Mouse (Mus musculus) embryonic stem cell, embryonic (primary cell): ENCODE data around the gene Tsga10.

Experiments
- CTCF ChIA-PET, 4 experiments: fragments of 300-600 bp in 2 of 4; fragments of 350-600 bp in 2 of 4; sonication (Branson Sonifier 250); formaldehyde crosslinking; loops; one replicate each; lab custom pipeline; 2022; ENCODE audit warnings: inconsistent platforms in 2 of 4; lab: Charles Lee
- POLR2A ChIA-PET, 4 experiments: fragments of 300-600 bp in 2 of 4; fragments of 350-600 bp in 2 of 4; sonication (Branson Sonifier 250); formaldehyde crosslinking; loops; one replicate each; lab custom pipeline; 2022; ENCODE audit warnings: antibody characterized with exemption in 4 of 4, inconsistent platforms in 1 of 4; lab: Charles Lee

Tsga10 gene

GRCm38 (mm10) chr1:37869362-37869761 lies 3.1 kb upstream of the Tsga10 start:
- ChIA-PET POLR2A (interaction anchor here in 2 of 4 experiments (1.4 to 3.9 kb wide), 2 partner anchors 15 to 21 kb away, joined by 4 to 18 read pairs; partner anchors contain the start of genes Mitd1 (in 1 of the 2) and Mrpl30 (in 1 of the 2)), CTCF (no interaction called here)

GRCm38 (mm10) chr1:37868640-37869039 lies 2.4 kb upstream of the Tsga10 start:
- POLR2A ChIA-PET: interaction anchor here in 1 of 4 experiments (0.6 to 1.0 kb wide), 2 partner anchors 33 to 145 kb away, joined by 3 to 4 read pairs; no protein-coding TSS in a partner anchor
- CTCF ChIA-PET: interaction anchor here in 1 of 4 experiments (0.5 kb wide), 1 partner anchor 112 kb away, joined by 3 read pairs; no protein-coding TSS in a partner anchor

GRCm38 (mm10) chr1:37867684-37868322 lies 1.6 kb upstream of the Tsga10 start:
- ChIA-PET CTCF (interaction anchor here in 1 of 4 experiments (0.5 kb wide), 1 partner anchor 113 kb away, joined by 3 read pairs; no protein-coding TSS in a partner anchor), POLR2A (interaction anchor here in 1 of 4 experiments (0.6 to 1.0 kb wide), 2 partner anchors 34 to 146 kb away, joined by 3 to 4 read pairs; no protein-coding TSS in a partner anchor)

- ChIA-PET POLR2A (interaction anchor here in 2 of 4 experiments (0.6 to 1.2 kb wide), 4 partner anchors 25 to 402 kb away, joined by 3 read pairs; no protein-coding TSS in a partner anchor), CTCF (interaction anchor here in 1 of 4 experiments (1.0 to 1.3 kb wide), 2 partner anchors 176 to 220 kb away, joined by 3 to 4 read pairs; no protein-coding TSS in a partner anchor)
Measured at GRCm38 (mm10) chr1:37867056-37867455, 827 bp upstream of the Tsga10 start.

- ChIA-PET CTCF (interaction anchor here in 3 of 4 experiments (0.5 to 1.9 kb wide), 11 partner anchors 38 to 1619 kb away, joined by 3 to 8 read pairs (median 4); no protein-coding TSS in a partner anchor), POLR2A (interaction anchor here in 3 of 4 experiments (0.6 to 2.5 kb wide), 24 partner anchors 10 to 653 kb away, joined by 3 to 19 read pairs (median 4); partner anchors contain the start of genes Coa5 (in 2 of the 3), Mitd1 (in 2 of the 3), Mrpl30 (in 2 of the 3) and Unc50 (in 2 of the 3))
Measured at GRCm38 (mm10) chr1:37865401-37866215, 621 bp downstream of the Tsga10 start.

- ChIA-PET CTCF (interaction anchor here in 3 of 4 experiments (0.5 to 1.9 kb wide), 18 partner anchors 39 to 1621 kb away, joined by 3 to 8 read pairs (median 4); partner anchors contain the start of genes Coa5 (in 1 of the 3) and Unc50 (in 1 of the 3)), POLR2A (interaction anchor here in 3 of 4 experiments (0.5 to 2.5 kb wide), 38 partner anchors 8 to 1810 kb away, joined by 3 to 19 read pairs (median 3); partner anchors contain the start of genes Mitd1 (in 3 of the 3), Mrpl30 (in 3 of the 3), Coa5 (in 2 of the 3) and Unc50 (in 2 of the 3))
Measured at GRCm38 (mm10) chr1:37864511-37865400, 1.5 kb downstream of the Tsga10 start.

- ChIA-PET CTCF (no interaction called here), POLR2A (no interaction called here)
Measured at GRCm38 (mm10) chr1:37850696-37851095, 15.5 kb downstream of the Tsga10 start.

GRCm38 (mm10) chr1:37846878-37847277 lies 19.4 kb downstream of the Tsga10 start:
- CTCF ChIA-PET: no interaction called here
- POLR2A ChIA-PET: interaction anchor here in 1 of 4 experiments (0.6 to 0.9 kb wide), 4 partner anchors 191 to 691 kb away, joined by 3 read pairs; no protein-coding TSS in a partner anchor

GRCm38 (mm10) chr1:37831681-37832080 lies 34.5 kb downstream of the Tsga10 start:
- ChIA-PET POLR2A (interaction anchor here in 1 of 4 experiments (1.0 kb wide), 1 partner anchor 90 kb away, joined by 3 read pairs; no protein-coding TSS in a partner anchor), CTCF (no interaction called here)

- ChIA-PET CTCF (interaction anchor here in 1 of 4 experiments (0.5 kb wide), 1 partner anchor 120 kb away, joined by 3 read pairs; no protein-coding TSS in a partner anchor), POLR2A (interaction anchor here in 1 of 4 experiments (0.6 kb wide), 1 partner anchor 155 kb away, joined by 4 read pairs; the partner anchor contains the start of gene Lyg1)
Measured at GRCm38 (mm10) chr1:37802291-37802690, 63.9 kb downstream of the Tsga10 start.

GRCm38 (mm10) chr1:37800298-37800697 lies 65.9 kb downstream of the Tsga10 start:
- ChIA-PET POLR2A (no interaction called here), CTCF (interaction anchor here in 1 of 4 experiments (0.7 kb wide), 1 partner anchor 163 kb away, joined by 4 read pairs; no protein-coding TSS in a partner anchor)

- CTCF ChIA-PET: no interaction called here
Measured at GRCm38 (mm10) chr1:37799505-37799904, 66.7 kb downstream of the Tsga10 start.

GRCm38 (mm10) chr1:37759407-37759806 lies 106.8 kb downstream of the Tsga10 start:
- POLR2A ChIA-PET: no interaction called here
- CTCF ChIA-PET: interaction anchor here in 1 of 4 experiments (0.6 kb wide), 1 partner anchor 54 kb away, joined by 3 read pairs; no protein-coding TSS in a partner anchor

More at GRCm38 (mm10) chr1:37799505-37799904, 66.7 kb downstream of the Tsga10 start:
- POLR2A ChIA-PET: interaction anchor here in 1 of 4 experiments (0.8 kb wide), 1 partner anchor 229 kb away, joined by 5 read pairs; no protein-coding TSS in a partner anchor

GRCm38 (mm10) chr1:37744650-37745259 lies 121.5 kb downstream of the Tsga10 start:
- ChIA-PET POLR2A (interaction anchor here in 1 of 4 experiments (1.1 kb wide), 1 partner anchor 252 kb away, joined by 3 read pairs; no protein-coding TSS in a partner anchor), CTCF (interaction anchor here in 1 of 4 experiments (0.7 kb wide), 1 partner anchor 69 kb away, joined by 3 read pairs; no protein-coding TSS in a partner anchor)

GRCm38 (mm10) chr1:37742602-37743270 lies 123.5 kb downstream of the Tsga10 start:
- ChIA-PET POLR2A (interaction anchor here in 1 of 4 experiments (1.2 kb wide), 1 partner anchor 88 kb away, joined by 3 read pairs; no protein-coding TSS in a partner anchor), CTCF (no interaction called here)

GRCm38 (mm10) chr1:37742126-37742525 lies 124.1 kb downstream of the Tsga10 start:
- ChIA-PET CTCF (no interaction called here), POLR2A (interaction anchor here in 1 of 4 experiments (1.2 kb wide), 1 partner anchor 89 kb away, joined by 3 read pairs; no protein-coding TSS in a partner anchor)
